Comparison of ENCODE assay signal across 32 mouse cellular contexts in the genomic region with DNA sequence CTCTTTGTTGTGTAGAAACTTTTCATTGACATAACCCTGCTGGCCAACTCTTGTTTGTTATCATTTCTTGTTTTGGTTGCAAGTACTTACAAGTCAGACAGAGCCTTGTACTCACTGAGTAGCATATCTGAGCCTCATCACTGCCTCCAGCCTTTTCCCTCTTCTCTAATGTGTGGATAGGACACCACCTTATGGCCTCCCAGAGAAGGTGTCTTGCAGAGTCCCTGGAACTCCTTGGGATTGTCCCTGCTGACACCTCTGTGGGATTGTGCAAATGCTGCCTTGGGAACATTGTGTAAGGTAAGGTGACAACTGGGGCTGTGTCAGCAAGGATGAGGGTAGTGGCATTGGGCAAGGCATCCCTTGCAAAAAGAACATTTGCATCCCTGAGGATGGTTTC. TPM values are rescaled to one million over a fixed set of nuclear protein-coding genes. Genes with fewer than 3 reads are reported as not detected.
A peak's percentile ranks its signal among the peaks of the same experiment; 100 is the strongest.
DNase-seq lines count a peak whose midpoint lies in the region; ATAC-seq and TF ChIP-seq lines count a peak whose summit lies in the region.
"Had no signal": no experiment of that assay in that cellular context is flagged by ENCODE, and none has a peak within 500 bp of the region (broad histone marks: within the 10 kb centered on the region; RNA-seq: fewer than 3 reads in every experiment).

No protein-coding gene starts in this region.

- H3K36me3 ChIP-seq in intestine, postnatal 0 days (ENCODE audit: control insufficient read depth, insufficient read depth) = no peaks in the 10 kb centered on the region
- H3K36me3 ChIP-seq in intestine, embryonic 15.5 days = no peaks in the 10 kb centered on the region
- no peaks in the 10 kb centered on the region for H3K36me3 ChIP-seq in lung, embryonic 14.5 days (ENCODE audit: insufficient read depth)
- H3K36me3 ChIP-seq: liver, embryonic 13.5 days; neural tube, embryonic 15.5 days had no signal

- DNase-seq in lung, embryonic 14.5 days = no peak
- no peak for DNase-seq in lung, adult 2 months
- no peak for DNase-seq in Patski (ENCODE audit: low read depth, low spot score)
- DNase-seq in thymus, adult 18-20 months = no peak
- DNase-seq: adrenal gland, postnatal 25 days; cerebellum, adult 9-10 months; gastrocnemius, adult 2 months; kidney, adult 11 months; kidney, postnatal 10 days; layer of hippocampus, postnatal 36 days; liver, embryonic 13.5 days; right cerebral cortex, adult 18-20 months; right cerebral cortex, postnatal 4 days had no signal

- H3K9ac ChIP-seq in intestine, postnatal 0 days (ENCODE audit: low read depth, low read length) = no peak overlapping the region
- H3K9ac ChIP-seq in intestine, embryonic 15.5 days = no peak overlapping the region
- no peak overlapping the region for H3K9ac ChIP-seq in lung, embryonic 14.5 days
- H3K9ac ChIP-seq: forebrain, embryonic 13.5 days; liver, embryonic 13.5 days; neural tube, embryonic 15.5 days had no signal

- no peak overlapping the region for H3K4me3 ChIP-seq in intestine, postnatal 0 days (ENCODE audit: low read depth, low read length)
- no peak overlapping the region for H3K4me3 ChIP-seq in intestine, embryonic 15.5 days (replicated peaks)
- no peak overlapping the region for H3K4me3 ChIP-seq in lung, embryonic 14.5 days (ENCODE audit: low read depth, low read length)
- H3K4me3 ChIP-seq in lung, adult 2 months (replicated peaks; ENCODE audit: extremely low read depth, low read depth, low read length) = no peak overlapping the region
- H3K4me3 ChIP-seq: forebrain, embryonic 13.5 days; gastrocnemius, adult 2 months; liver, embryonic 13.5 days; neural tube, embryonic 15.5 days had no signal

- no peaks in the 10 kb centered on the region for H3K4me1 ChIP-seq in intestine, postnatal 0 days (replicated peaks; ENCODE audit: control insufficient read depth, insufficient read depth, low read length)
- peaks cover 5% of the 10 kb centered on the region; the same call in 1 of the 2 replicates for H3K4me1 ChIP-seq in intestine, embryonic 15.5 days (replicated peaks)
- no peaks in the 10 kb centered on the region for H3K4me1 ChIP-seq in lung, embryonic 14.5 days (ENCODE audit: insufficient read depth)
- no peaks in the 10 kb centered on the region for H3K4me1 ChIP-seq in lung, adult 2 months (ENCODE audit: control insufficient read depth, insufficient read depth, low read length)
- H3K4me1 ChIP-seq: liver, embryonic 13.5 days had no signal

- no peak overlapping the region for H3K27ac ChIP-seq in intestine, postnatal 0 days (ENCODE audit: low read depth, low read length)
- no peak overlapping the region for H3K27ac ChIP-seq in intestine, embryonic 15.5 days
- no peak overlapping the region for H3K27ac ChIP-seq in lung, embryonic 14.5 days (ENCODE audit: low read depth)
- H3K27ac ChIP-seq: forebrain, embryonic 13.5 days; gastrocnemius, adult 2 months; liver, embryonic 13.5 days; neural tube, embryonic 15.5 days had no signal

- no peak for TF ChIP-seq POLR2A in lung, adult 2 months (IDR thresholded peaks at IDR 0.05; ENCODE audit: borderline replicate concordance, extremely low read depth, low read depth, low read length)

- POLR2A ChIA-PET in Patski (lab: Charles Lee) = no interaction called here

- H3K4me2 ChIP-seq in intestine, postnatal 0 days (replicated peaks; ENCODE audit: low read depth) = no peak overlapping the region
- H3K4me2 ChIP-seq in intestine, embryonic 15.5 days (replicated peaks) = no peak overlapping the region
- H3K4me2 ChIP-seq in lung, embryonic 14.5 days = no peak overlapping the region
- H3K4me2 ChIP-seq: forebrain, embryonic 13.5 days; liver, embryonic 13.5 days; midbrain, embryonic 11.5 days; neural tube, embryonic 15.5 days had no signal

- CTCF ChIA-PET in Patski (lab: Charles Lee) = interaction anchor here (0.9 to 1.8 kb wide), 2 partner anchors 12 to 20 kb away, joined by 3 to 5 read pairs; no protein-coding TSS in a partner anchor

- TF ChIP-seq CTCF in intestine, postnatal 0 days (IDR thresholded peaks at IDR 0.05; ENCODE audit: low read depth) = peak; percentile 51
- TF ChIP-seq CTCF in lung, embryonic 14.5 days (IDR thresholded peaks at IDR 0.05; ENCODE audit: low read depth) = peak; percentile 30; the same call in 1 of the 2 replicates
- TF ChIP-seq CTCF in lung, adult 2 months (IDR thresholded peaks at IDR 0.05; ENCODE audit: insufficient read depth, low read length) = no peak
- TF ChIP-seq CTCF in Patski (IDR thresholded peaks at IDR 0.05) = peak; percentile 68

- H3K9me3 ChIP-seq in intestine, postnatal 0 days (ENCODE audit: control insufficient read depth) = no peaks in the 10 kb centered on the region
- H3K9me3 ChIP-seq in intestine, embryonic 15.5 days = no peaks in the 10 kb centered on the region
- no peaks in the 10 kb centered on the region for H3K9me3 ChIP-seq in lung, embryonic 14.5 days (ENCODE audit: low read depth, low read length)
- H3K9me3 ChIP-seq: forebrain, embryonic 13.5 days; liver, embryonic 13.5 days; neural tube, embryonic 15.5 days had no signal

- no peak for ATAC-seq in intestine, postnatal 0 days
- no peak for ATAC-seq in intestine, embryonic 15.5 days
- ATAC-seq in lung, embryonic 14.5 days (ENCODE audit: insufficient read depth) = no peak
- peak; percentile 47 for ATAC-seq in Patski
- ATAC-seq in erythroid progenitor cell, adult 5-6 weeks (replicated peaks; ENCODE audit: low FRiP score, poor library complexity, severe bottlenecking) = no peak
- ATAC-seq: forebrain, embryonic 13.5 days; hindbrain, embryonic 16.5 days had no signal

- no peaks in the 10 kb centered on the region for H3K27me3 ChIP-seq in intestine, postnatal 0 days (replicated peaks; ENCODE audit: control insufficient read depth, insufficient read depth, low read length)
- no peaks in the 10 kb centered on the region for H3K27me3 ChIP-seq in intestine, embryonic 15.5 days (replicated peaks)
- H3K27me3 ChIP-seq in lung, embryonic 14.5 days (ENCODE audit: insufficient read depth, low read length) = no peaks in the 10 kb centered on the region
- no peaks in the 10 kb centered on the region for H3K27me3 ChIP-seq in Patski
- H3K27me3 ChIP-seq: neural tube, embryonic 15.5 days had no signal

- in situ Hi-C loops in Patski (cut with MboI; ENCODE audit: low pct_unique_long_range_greater_than_20kb) = loop anchor here (5.0 to 10.0 kb wide), 2 partner anchors 111 to 219 kb away; no protein-coding TSS in a partner anchor

RNA-seq across cellular contexts. Expression of gene Ccdc105, which starts 9.1 kb away (rescaled TPM):
- polyA plus RNA-seq in intestine, postnatal 0 days (2015; fragmentation: Nextera tagmentation; extraction: Ambion mirVana) = not detected in 2 replicates
- polyA plus RNA-seq in intestine, embryonic 15.5 days (2015; fragmentation: Nextera tagmentation; extraction: Ambion mirVana) = 0.14 TPM in 1 of 2 replicates, not detected in the other
- 0.18 and 0.21 TPM in 2 replicates for polyA plus RNA-seq in lung, embryonic 14.5 days (2014; fragmentation: Nextera tagmentation; extraction: Ambion mirVana)
- not detected in 2 replicates for polyA plus RNA-seq in lung, adult 2 months (2012; rRNA removed)
- not detected for polyA plus RNA-seq in Patski (2021)
- not detected in 2 replicates for total RNA-seq in erythroid progenitor cell, adult 5-6 weeks (2015; ENCODE audit: low replicate concordance)
- not detected in 2 replicates for total RNA-seq in erythroid progenitor cell, adult 5-6 weeks (2017; ENCODE audit: low replicate concordance)
- total RNA-seq: adrenal gland, postnatal 25 days; common myeloid progenitor, adult 5-6 weeks; gastrocnemius, adult 2 months; gastrocnemius, postnatal 4 days; hematopoietic stem cell, adult 5-6 weeks had no signal
- polyA plus RNA-seq: C2C12; heart, postnatal 0 days; limb, embryonic 11.5 days; liver, embryonic 13.5 days; stomach, embryonic 16.5 days; thymus, postnatal 0 days had no signal

RNA-seq across cellular contexts. Expression of gene Casp14, which starts 25.6 kb away (rescaled TPM):
- 0.10 and 0.30 TPM in 2 replicates for polyA plus RNA-seq in intestine, postnatal 0 days (2015; fragmentation: Nextera tagmentation; extraction: Ambion mirVana)
- polyA plus RNA-seq in intestine, embryonic 15.5 days (2015; fragmentation: Nextera tagmentation; extraction: Ambion mirVana) = 0.11 and 0.14 TPM in 2 replicates
- not detected in 2 replicates for polyA plus RNA-seq in lung, embryonic 14.5 days (2014; fragmentation: Nextera tagmentation; extraction: Ambion mirVana)
- 0.05 and 3.6 TPM in 2 replicates for polyA plus RNA-seq in lung, adult 2 months (2012; rRNA removed)
- 0.04 TPM for polyA plus RNA-seq in Patski (2021)
- not detected in 2 replicates for total RNA-seq in erythroid progenitor cell, adult 5-6 weeks (2015; ENCODE audit: low replicate concordance)
- not detected in 2 replicates for total RNA-seq in erythroid progenitor cell, adult 5-6 weeks (2017; ENCODE audit: low replicate concordance)
- total RNA-seq: adrenal gland, postnatal 25 days; common myeloid progenitor, adult 5-6 weeks; gastrocnemius, adult 2 months; gastrocnemius, postnatal 4 days; hematopoietic stem cell, adult 5-6 weeks; layer of hippocampus, adult 8-10 months; layer of hippocampus, postnatal 36 days; left cerebral cortex, postnatal 10 days had no signal
- polyA plus RNA-seq: C2C12; forebrain, embryonic 13.5 days; frontal cortex, adult 2 months; heart, postnatal 0 days; hindbrain, embryonic 16.5 days; liver, embryonic 13.5 days; lung, embryonic 16.5 days; midbrain, embryonic 11.5 days; neural tube, embryonic 15.5 days had no signal

RNA-seq across cellular contexts. Expression of gene Slc1a6, which starts 36.6 kb away (rescaled TPM):
- 0.38 and 0.51 TPM in 2 replicates for polyA plus RNA-seq in intestine, postnatal 0 days (2015; fragmentation: Nextera tagmentation; extraction: Ambion mirVana)
- 1.3 and 1.5 TPM in 2 replicates for polyA plus RNA-seq in intestine, embryonic 15.5 days (2015; fragmentation: Nextera tagmentation; extraction: Ambion mirVana)
- polyA plus RNA-seq in lung, embryonic 14.5 days (2014; fragmentation: Nextera tagmentation; extraction: Ambion mirVana) = 0.77 and 1.1 TPM in 2 replicates
- polyA plus RNA-seq in lung, adult 2 months (2012; rRNA removed) = 0.25 and 0.50 TPM in 2 replicates
- polyA plus RNA-seq in Patski (2021) = 0.45 TPM
- total RNA-seq in erythroid progenitor cell, adult 5-6 weeks (2015; ENCODE audit: low replicate concordance) = not detected in 2 replicates
- total RNA-seq in erythroid progenitor cell, adult 5-6 weeks (2017; ENCODE audit: low replicate concordance) = not detected in 2 replicates
- total RNA-seq: common myeloid progenitor, adult 5-6 weeks; gastrocnemius, adult 2 months; hematopoietic stem cell, adult 5-6 weeks had no signal
- polyA plus RNA-seq: C2C12 had no signal
